Mouse (Mus musculus): Measurements from ENCODE around the gene Minos1.

Minos1 gene

DNA sequence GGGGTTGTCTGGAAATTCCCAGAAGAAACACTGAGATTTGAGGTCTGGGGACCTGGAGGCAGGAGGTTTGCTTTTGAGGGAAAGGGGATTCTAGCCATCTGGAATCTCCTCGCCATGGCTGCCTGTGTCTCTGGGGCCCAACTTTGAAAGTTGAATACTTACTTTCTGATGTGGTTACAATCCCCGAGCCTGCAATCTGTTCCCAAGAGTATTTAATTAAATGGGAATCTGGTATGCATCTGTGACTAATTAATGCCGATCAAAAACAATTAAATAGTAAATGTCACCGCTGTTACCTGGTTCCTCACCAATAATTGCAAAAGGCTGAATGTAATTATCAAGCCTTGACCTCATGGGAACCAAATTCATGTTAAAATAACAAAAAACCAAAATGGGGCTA, 13.7 kb upstream of the Minos1 start:
- no peak for DNase-seq (ENCODE audit: low spot score)

DNA sequence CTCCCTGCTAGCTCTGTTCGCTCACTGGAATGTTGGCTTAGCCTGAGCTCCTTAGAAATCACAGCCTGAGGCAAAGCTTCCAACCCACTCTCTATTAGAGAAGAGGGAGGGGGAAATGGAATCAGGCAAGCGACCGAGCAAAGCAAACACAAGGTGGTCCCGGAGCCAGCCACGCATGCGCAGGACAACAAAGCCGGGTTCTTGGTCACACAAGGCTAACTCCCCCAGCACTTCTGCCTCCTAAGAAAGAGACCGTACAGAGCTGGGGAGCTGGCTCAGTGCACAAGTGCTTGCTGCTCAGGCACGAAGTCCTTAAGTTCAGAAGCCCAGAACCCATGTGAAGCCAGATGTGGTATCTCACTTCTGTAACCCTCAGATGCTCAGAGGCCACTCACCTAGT, 12.1 kb upstream of the Minos1 start:
- no peak for DNase-seq (ENCODE audit: low spot score)

DNA sequence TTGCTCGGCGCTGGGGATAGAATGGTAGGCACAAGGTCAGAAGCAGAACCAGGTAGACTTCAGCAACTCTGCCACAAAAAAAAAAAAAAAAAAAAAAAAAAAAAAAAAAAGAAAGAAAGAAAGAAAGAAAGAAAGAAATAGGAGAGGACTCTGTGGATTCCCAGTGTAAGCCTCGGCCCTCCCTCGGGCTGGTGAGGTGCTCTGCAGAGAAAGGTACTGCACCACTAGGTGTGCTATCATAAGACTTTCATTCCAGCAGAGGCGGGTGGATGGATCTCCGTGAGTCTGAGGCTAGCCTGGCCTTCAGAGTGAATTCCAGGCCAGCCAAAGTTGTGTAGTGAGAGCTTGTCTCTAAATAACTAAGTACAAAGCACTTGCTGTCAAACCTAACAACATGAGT, 10.9 kb upstream of the Minos1 start:
- DNase-seq (ENCODE audit: low spot score) = no peak

DNA sequence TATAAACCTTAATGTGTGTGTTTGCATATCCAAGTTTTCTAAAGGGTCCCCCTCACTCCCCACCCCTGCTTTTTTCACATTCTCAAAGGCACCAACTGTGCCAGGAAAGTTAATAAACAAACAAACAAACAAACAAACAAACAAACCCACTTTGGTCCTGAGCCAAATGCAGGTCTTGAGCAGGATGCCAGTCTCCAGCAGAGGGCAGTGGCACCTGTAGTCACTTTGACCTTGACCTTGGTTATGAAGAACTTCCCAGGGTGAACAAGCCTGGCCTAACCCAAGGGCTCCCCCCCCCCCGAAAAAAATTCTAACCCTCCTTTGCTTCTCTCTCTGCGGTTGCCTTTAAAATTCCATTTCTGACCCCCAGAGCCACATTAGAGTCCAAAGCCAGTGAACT, 9.4 kb upstream of the Minos1 start:
- no peak for DNase-seq (ENCODE audit: low spot score)

DNA sequence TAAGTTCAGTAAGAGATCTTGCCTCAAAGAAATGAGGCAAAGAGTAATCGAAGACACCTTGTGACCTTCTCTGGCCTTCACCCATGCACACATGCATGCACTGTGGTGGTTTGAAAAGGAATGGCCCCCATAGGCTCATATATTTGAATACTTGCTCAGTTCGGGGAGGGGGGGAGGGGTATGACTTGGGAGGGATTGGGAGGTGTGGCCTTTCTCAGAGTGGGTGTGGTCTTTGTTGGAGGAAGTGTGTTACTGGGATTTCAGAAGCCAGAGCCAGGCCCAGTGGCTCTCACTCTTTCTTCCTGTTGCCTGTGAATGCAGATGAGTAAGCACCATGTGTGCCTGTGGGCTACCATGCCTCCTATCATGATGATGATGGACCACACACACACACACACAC, 5.1 kb upstream of the Minos1 start:
- DNase-seq (ENCODE audit: low spot score) = no peak

DNA sequence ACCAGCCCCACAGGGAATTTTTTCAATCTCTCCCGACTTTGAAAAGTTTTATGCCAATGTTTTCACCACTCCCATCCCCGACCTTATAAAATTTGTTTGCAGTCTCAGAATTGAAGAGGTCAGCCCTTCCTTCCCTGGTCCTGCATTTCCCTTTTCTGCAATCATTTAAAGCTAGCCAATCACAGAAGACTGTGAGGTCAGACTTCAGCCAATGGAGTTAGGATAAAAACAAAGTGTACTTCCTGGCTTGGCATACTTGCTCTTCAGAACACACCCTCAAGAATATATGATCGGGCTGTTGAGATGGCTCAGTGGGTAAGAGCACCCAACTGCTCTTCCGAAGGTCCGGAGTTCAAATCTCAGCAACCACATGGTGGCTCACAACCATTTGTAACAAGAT, 2.2 kb upstream of the Minos1 start:
- no peak for DNase-seq (ENCODE audit: low spot score)

DNA sequence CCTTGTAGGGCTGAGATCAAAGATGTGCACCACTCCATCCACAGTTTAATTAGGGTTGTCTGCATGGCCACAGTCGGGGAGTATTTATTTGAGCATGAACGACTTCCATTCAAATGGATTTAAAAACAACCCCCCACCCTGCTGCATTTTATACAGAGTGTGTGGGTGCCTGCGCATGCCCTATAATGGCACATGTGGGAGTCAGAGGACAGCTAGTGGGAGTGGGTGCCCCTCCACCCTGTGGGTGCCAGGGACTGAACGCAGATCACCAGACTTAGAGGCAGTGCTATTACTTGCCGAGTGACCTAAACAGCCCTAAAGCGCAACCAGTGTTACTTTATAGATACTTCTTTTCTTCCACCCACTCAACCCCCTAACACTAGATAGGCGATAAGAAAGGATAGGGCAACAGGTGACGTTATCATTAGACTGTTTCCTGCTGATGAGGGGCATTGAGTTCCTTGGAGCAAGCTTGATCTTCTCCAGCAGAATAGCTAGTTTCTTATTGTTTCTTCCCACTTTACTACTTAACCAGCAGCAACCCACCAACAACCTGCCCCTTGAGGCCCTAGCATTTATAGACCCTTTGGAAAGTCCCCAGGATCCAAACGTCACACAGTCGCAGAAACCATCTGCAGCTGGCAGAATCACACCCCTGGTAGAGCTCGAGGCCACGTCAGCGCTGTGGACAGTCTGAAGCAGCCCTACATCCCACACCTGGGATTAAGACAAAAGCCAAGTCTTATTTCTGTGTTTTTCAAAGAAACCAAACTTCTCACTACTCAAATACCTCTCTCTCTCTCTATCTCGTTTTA, 1.2 kb upstream of the Minos1 start:
- DNase-seq (ENCODE audit: low spot score) = no peak

DNA sequence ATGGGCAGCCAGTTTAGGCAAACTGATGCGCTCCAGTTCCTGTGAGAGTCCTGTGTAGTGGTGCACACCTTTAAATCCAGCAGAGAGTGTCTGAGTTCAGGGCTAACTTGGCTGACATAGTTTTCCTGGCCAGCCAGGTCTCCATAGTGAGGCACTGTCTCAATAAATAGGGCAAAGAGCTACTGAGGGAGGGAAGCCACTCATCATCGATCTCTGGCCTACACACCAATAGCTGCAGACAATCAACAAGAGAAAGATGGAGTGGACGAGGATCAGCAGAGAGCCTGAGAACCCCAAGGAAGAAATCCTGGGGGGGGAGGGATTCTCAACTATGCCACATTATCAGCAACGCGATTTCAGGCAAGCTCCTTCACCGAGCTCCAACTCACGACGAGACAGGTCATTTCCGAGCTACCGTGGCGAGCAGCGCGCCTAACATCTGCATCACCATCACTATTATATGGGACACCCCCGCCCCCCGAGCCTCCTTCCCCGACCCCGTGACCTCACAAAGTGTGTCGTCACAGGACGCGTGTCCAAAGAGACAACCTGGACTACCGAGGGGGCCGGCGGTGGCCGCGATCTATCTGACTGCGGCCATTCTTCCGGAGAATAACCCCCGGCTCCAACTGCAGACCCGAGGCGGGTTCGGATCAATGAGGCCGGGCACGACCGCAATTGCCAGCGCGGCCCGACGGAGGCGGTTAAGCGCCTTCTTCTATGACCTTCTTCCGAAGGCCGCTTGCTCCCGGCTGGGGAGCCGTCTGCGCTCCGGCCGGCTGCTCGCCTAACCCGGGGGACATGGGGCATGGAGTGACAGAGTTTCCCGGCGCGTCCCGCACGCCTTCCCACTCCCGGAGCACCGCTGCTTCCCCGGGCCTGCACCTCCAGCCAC, 860 bp downstream of the Minos1 start:
- DNase-seq (ENCODE audit: low spot score) = peak; percentile 19

DNA sequence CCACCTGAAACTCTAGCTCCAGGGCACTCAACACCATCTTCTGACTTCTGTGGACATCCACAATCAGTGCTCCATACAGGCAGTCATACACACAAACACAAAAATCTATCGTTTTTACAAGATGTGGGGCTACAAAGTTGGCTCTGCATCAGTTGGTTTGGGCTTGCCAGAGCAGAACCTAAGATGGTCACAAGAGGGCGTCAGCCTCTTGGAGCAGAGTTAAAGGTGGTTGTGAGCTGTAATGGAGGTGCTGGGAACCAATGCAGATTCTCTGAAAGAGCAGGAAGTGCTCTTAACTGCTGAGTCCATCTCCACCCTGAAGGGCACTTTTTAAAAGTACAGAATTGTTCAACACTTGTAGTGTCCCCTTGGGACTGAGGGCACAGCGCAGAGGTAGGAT, 4.4 kb downstream of the Minos1 start:
- no peak for DNase-seq (ENCODE audit: low spot score)

DNA sequence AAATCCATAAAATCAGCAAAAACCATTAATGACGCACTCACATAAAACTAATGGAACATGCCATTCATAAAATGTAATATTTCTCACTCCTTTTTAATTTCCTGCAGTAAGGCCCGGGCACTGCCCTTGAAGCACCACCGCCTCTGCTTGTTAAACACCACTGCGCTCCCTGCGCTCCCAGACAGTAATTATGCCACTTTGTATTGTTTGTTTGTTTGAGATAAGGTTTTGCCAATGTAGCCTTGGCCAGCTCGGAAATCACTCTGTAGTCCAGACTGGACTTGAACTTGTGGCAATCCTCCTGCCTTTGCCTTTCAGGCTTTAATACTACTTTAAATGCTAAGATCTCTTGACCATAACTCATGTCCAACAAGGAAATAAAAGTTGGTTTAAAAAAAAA, 6.0 kb downstream of the Minos1 start:
- DNase-seq (ENCODE audit: low spot score) = no peak

DNA sequence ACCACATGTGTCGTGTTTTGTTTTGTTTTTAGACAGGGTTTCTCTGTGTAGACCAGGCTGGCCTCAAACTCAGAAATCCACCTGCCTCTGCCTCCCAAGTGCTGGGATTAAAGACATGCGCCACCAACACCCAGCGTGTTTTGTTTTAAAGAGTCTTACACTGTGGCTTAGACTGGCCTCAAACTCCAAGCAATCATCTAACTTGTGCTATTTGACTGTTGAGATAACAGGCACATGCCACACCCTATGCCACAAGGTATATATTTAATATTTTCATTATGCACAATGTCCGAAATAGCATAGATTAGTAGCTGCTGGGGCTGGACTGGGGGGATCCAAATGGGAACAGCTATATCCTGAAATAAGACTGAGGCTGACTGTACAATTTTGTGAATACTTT, 8.4 kb downstream of the Minos1 start:
- no peak for DNase-seq (ENCODE audit: low spot score)

DNA sequence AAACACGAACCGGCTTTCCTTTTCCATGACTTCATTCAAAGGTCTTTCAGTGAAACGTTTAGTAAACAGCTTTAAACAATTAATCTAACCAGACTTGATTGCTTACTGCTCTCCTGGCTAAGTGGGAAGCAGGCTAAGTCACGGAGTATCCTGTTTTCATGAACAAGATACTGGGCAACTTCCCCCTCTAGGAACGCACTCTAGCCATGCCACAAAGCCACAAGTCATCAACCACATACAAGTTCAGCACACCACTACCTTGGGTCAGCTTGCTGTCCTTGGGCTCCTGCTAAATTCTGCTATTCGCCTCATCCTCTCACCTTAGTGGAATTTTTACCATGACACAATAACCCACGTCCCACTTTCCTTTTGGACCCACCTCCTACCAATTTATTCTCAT, 9.9 kb downstream of the Minos1 start:
- DNase-seq (ENCODE audit: low spot score) = no peak

DNA sequence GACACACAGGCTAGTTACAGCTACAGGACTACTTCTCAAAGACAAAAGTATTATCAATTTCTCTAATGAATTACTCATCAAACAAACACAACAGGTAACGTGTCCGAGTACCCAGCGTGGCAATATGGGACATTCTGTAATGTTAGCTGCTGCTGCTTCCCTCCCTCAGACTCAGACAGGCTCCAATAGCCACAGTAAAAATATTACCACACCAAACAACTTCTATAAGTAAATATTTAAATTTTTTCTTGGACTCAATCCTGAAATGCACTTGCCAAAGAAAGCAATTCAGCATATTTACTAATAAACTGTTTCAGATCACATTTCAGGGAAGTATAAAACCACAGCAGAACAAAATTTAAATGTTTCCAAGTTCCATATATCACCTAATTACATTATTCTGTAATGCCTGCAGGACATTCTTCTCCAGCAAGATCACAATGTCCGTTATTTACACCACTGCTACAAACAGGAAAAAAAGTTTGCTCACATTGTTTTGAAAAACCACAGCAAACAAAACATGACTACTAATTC, 10.6 kb downstream of the Minos1 start:
- DNase-seq (ENCODE audit: low spot score) = no peak

DNA sequence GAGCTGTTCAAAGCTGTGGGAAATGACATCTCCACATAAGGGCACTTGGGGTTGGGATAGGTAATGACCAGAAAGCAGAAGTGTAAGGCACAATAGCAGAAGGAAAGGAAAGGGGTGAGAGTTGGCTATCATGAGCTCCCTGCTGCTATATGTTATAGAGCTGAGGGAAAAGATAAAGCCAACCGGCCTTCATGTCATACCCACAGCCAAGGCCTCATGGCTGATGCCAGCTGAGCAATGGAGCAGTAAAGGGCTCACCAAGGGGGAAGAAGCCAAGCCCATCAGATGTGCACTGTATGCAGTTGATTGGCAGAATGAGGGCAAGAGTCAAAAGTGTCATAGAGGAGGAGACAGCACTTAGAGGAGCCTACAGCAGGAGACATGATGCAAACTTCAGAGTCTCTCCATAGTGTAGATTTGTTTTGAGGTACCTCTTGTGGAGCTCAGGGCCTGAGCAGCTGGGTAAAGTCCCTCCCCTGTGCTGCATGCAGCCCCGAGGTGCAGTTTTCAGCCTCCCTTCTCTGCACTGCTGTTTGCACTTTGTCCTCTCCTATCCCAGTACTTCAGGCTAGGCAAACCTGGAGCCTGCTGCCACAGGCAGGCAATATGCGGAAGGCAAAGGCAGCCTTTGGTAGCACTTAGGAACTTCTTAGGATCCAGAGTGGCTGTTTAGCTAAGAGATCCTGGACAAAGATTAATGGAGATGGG, 14.4 kb downstream of the Minos1 start:
- DNase-seq (ENCODE audit: low spot score) = no peak

DNA sequence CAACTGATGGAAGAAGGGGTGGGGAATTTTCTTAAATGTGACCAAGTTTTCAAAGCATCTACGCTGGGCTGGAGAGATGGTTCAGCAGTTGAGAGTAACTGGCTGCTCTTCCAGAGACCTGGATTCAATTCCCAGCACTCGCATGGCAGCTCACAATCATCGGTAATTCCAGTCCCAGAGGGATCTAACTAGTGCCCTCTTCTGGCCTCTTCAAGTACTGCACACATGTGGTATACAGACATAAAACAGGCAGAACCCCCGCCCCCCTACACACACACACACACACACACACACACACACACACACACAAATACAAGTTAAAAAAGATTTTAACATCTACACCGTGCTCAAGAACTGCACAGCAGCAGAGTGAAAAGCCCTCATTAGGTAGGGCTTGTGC, 15.2 kb downstream of the Minos1 start:
- DNase-seq (ENCODE audit: low spot score) = no peak

DNA sequence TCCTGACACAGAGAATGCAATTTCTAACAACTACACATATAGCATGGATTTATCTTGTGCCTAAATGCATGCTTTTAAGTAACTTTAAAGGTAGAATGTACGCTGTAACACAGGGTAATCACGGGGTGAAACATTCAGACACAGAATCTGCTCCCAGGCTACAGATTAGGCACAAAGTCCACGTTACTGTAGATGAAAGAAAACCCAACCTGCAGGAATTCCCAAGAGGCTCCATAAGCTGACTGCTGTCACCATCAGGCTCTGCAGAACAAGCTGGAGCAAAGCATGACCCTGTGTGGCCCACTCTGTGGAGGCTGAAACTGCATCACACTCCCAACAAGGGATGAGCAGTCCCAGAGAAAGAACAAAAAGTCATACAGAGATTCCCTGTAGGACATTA, 18.4 kb downstream of the Minos1 start:
- DNase-seq (ENCODE audit: low spot score) = no peak

DNA sequence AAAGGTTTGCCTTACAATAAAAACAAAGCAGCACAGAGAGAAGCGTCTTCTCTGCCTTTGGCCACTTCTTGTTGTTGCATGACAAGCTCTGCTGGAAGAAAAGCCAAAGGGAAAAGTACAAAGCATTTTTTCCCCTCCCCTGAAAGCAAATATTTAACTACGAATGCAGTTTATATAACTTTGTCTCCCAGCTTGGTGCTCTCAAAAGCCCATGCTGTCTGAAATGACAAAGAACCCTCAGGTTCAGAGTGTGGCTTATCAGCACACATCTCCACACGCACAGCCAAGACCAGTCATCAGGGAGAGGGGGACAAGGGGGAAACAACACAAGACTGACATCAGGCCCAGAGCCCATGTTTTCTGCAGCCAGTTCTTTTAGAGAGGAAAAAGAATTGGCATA, 19.5 kb downstream of the Minos1 start:
- DNase-seq (ENCODE audit: low spot score) = no peak

DNA sequence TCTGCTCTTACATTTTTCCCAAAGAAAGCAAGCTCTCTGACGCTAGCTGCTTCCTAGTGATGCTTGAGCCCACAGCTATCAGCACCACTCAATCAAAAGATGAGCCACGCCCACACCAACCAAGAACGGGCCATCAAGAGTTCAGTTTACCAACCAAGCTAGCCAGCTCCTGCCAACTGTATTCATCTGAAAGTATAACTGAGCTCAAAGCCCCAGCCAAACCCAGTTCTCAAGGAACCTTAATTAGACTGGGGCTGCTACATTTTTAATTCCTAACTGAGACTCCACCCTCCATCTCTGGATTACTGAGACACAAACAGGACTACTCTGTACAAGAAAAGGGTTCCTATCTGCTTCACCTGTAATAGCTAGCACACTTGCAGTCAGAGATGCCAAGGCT, 20.1 kb downstream of the Minos1 start:
- no peak for DNase-seq (ENCODE audit: low spot score)

DNA sequence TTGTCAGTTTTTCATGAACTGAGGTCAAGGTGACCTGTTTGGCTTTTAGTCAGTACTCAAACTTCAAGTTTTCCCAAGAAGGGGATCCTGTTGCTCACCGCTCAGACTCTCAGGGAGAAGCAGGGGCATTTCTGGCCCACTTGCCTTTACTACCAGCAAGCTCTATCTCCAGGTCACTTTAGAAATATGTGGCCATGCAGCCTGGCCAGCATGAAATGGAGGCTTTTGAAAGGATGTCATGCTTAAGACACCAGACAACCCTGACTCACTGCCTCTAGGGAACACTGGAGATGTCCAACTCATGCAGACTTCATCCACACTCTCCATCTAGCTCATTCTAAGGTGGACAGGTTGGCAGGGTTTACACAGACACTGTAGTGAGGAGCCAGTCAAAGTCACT, 25.5 kb downstream of the Minos1 start:
- no peak for DNase-seq (ENCODE audit: low spot score)

DNA sequence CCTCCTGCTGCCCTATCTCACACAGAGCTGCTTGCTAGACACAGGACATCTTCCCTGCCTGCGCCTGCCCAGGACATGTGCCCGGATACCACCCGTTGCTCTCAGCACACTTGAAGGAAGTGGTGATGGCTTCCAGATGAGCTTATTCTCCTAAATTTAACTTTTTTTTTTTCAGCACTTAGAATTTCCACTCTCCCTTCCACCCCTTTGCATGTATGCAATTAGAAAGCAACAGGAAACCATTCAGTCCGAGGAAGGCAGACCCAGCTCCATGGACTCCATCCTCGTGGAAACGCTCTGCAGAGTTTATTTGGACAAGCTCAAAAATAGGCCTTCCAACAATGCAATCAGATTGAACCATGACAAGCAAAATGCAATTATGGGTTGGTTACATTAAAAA, 29.4 kb downstream of the Minos1 start:
- DNase-seq (ENCODE audit: low spot score) = no peak

DNA sequence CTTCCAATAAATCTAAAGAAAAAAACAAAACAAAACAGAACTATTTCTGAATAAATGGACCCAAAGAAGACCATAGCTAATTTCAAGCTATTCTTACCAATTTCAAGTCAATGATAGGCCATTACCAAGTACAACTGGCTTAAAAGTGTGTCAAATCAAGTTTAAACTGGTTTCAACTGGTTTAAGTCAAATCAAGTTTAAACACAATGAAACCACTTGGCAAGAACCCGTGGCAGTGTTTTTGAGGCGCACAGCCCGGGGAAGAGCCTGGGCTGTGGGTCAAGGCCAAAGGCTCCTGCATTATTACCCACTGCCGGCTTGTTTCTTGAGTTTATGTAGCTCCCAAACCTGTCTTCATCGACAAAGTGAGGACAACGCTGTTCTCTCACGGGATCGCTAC, 30.6 kb downstream of the Minos1 start:
- DNase-seq (ENCODE audit: low spot score) = no peak

DNA sequence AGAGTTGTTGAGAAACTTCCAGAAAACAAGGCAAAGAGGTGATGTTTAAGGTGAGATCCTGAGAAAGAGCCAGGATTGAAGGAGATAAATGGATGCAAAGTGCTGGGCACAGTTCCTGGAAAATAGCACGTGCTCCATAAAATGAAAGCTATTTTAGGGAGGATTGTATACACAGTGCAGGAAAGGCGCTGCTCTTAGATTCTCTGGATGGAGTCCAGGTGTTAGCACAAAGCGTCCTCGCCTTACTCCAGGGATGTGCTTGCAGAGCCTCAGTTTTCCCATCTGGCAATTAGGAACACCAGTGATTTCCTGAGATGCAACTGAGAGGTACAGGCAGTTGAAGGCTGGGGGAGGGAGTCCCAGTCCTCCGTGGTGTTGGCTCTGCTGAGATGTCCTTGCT, 34.7 kb downstream of the Minos1 start:
- peak; percentile 37 for DNase-seq (ENCODE audit: low spot score)

DNA sequence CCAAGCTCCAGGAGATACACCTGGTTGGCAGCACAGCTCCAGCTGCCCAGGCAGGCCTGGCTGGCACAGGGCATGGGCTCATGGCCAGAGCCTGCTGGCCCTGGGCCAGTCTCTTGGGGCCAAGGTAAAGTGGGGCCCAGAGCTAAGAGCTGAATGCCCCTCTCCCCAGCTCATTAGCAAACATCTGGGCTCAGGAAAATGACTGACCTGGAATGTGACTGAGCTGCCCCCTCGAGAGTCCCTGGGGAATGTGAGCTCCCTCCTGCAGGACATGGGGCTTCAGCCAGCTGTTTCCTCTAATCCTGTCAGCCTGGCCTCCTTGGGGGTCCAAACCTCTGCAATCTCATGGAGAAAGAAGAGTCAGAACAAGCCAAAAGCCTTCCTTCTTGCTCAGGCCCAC, 35.5 kb downstream of the Minos1 start:
- DNase-seq (ENCODE audit: low spot score) = no peak

All from ovary, adult 18-20 months (tissue).